In genomic region chr4:94711426-94711825, GRCm38 (mm10) we compare ENCODE assay signal across 15 mouse cellular contexts. TPM values are rescaled to one million over a fixed set of nuclear protein-coding genes. Genes with fewer than 3 reads are reported as not detected.
"Had no signal": no experiment of that assay in that cellular context is flagged by ENCODE, and none has a peak within 500 bp of the region (broad histone marks: within the 10 kb centered on the region; RNA-seq: fewer than 3 reads in every experiment).

No protein-coding gene starts in this region.

- H3K27ac ChIP-seq: limb, embryonic 15.5 days; liver, embryonic 12.5 days; macrophage; midbrain, embryonic 12.5 days; stomach, postnatal 0 days had no signal

- H3K9ac ChIP-seq: limb, embryonic 15.5 days; liver, embryonic 12.5 days; lung, embryonic 14.5 days; midbrain, embryonic 12.5 days had no signal

- ATAC-seq: inflammation-experienced regulatory T-cells, adult 6 months; intestine, postnatal 0 days; liver, embryonic 12.5 days; midbrain, embryonic 16.5 days had no signal

- H3K4me1 ChIP-seq: limb, embryonic 15.5 days; liver, embryonic 12.5 days; midbrain, embryonic 12.5 days had no signal

- H3K4me2 ChIP-seq: limb, embryonic 15.5 days; liver, embryonic 12.5 days; lung, embryonic 14.5 days; midbrain, embryonic 12.5 days had no signal

- H3K9me3 ChIP-seq: limb, embryonic 15.5 days; liver, embryonic 12.5 days; megakaryocyte, embryonic 14.5 days; midbrain, embryonic 12.5 days had no signal

- DNase-seq: layer of hippocampus, adult 9-11 months; layer of hippocampus, postnatal 36 days; lung, embryonic 14.5 days; lung, postnatal 10 days; right cerebral cortex, postnatal 25 days; thymus, postnatal 4 days had no signal

- H3K27me3 ChIP-seq: limb, embryonic 15.5 days; liver, embryonic 12.5 days; megakaryocyte, embryonic 14.5 days; midbrain, embryonic 12.5 days had no signal

- H3K4me3 ChIP-seq: limb, embryonic 15.5 days; liver, embryonic 12.5 days; megakaryocyte, embryonic 14.5 days; midbrain, embryonic 12.5 days had no signal

- H3K36me3 ChIP-seq: limb, embryonic 15.5 days; liver, embryonic 12.5 days; midbrain, embryonic 12.5 days had no signal

RNA-seq across cellular contexts. Expression of gene Tek, which starts 27.7 kb away (rescaled TPM):
- polyA plus RNA-seq: inflammation-experienced regulatory T-cells, adult 6 months; macrophage had no signal
